Mouse (Mus musculus): ENCODE results near the gene Filip1l. TPM values are rescaled to one million over a fixed set of nuclear protein-coding genes. Genes with fewer than 3 reads are reported as not detected.

Filip1l gene
- polyA plus RNA-seq, 1 experiment: 15.1 TPM

- peaks cover 5% of the 10 kb centered on the region; the same call in 1 of the 2 replicates for H3K4me1 ChIP-seq (ENCODE audit: control insufficient read depth, insufficient read depth, low read length)
Measured at GRCm38 (mm10) chr16:57366141-57366540, 13.2 kb downstream of the Filip1l start.

GRCm38 (mm10) chr16:57366941-57367694 lies 14.2 kb downstream of the Filip1l start:
- no peak overlapping the region for H3K4me3 ChIP-seq (replicated peaks; ENCODE audit: extremely low read depth, low read depth, low read length)
- WGBS: 60% methylated on average over 18 of the region's 18 CpGs
- DNase-seq: no peak
- no peak for TF ChIP-seq POLR2A (IDR thresholded peaks at IDR 0.05; ENCODE audit: borderline replicate concordance, extremely low read depth, low read depth, low read length)
- no peak for TF ChIP-seq CTCF (IDR thresholded peaks at IDR 0.05; ENCODE audit: insufficient read depth, low read length)
- peaks cover 5% of the 10 kb centered on the region; the same call in 1 of the 2 replicates for H3K4me1 ChIP-seq (ENCODE audit: control insufficient read depth, insufficient read depth, low read length)

More at GRCm38 (mm10) chr16:57366141-57366540, 13.2 kb downstream of the Filip1l start:
- no peak for DNase-seq
- TF ChIP-seq CTCF (IDR thresholded peaks at IDR 0.05; ENCODE audit: insufficient read depth, low read length) (no peak), POLR2A (IDR thresholded peaks at IDR 0.05; ENCODE audit: borderline replicate concordance, extremely low read depth, low read depth, low read length) (no peak)
- H3K4me3 ChIP-seq (replicated peaks; ENCODE audit: extremely low read depth, low read depth, low read length): no peak overlapping the region
- WGBS: 83% methylated on average over 6 of the region's 6 CpGs

GRCm38 (mm10) chr16:57369846-57370496 lies 17.1 kb downstream of the Filip1l start:
- Histone ChIP-seq H3K4me3 (replicated peaks; ENCODE audit: extremely low read depth, low read depth, low read length) (no peak overlapping the region), H3K4me1 (ENCODE audit: control insufficient read depth, insufficient read depth, low read length) (no peaks in the 10 kb centered on the region)
- WGBS: 61% methylated on average over 8 of the region's 8 CpGs
- no peak for DNase-seq
- no peak for TF ChIP-seq POLR2A (IDR thresholded peaks at IDR 0.05; ENCODE audit: borderline replicate concordance, extremely low read depth, low read depth, low read length)
- no peak for TF ChIP-seq CTCF (IDR thresholded peaks at IDR 0.05; ENCODE audit: insufficient read depth, low read length)

GRCm38 (mm10) chr16:57372156-57372555 lies 19.3 kb downstream of the Filip1l start:
- 83% methylated on average over 3 of the region's 3 CpGs for WGBS
- Histone ChIP-seq H3K4me3 (replicated peaks; ENCODE audit: extremely low read depth, low read depth, low read length) (no peak overlapping the region), H3K4me1 (ENCODE audit: control insufficient read depth, insufficient read depth, low read length) (no peaks in the 10 kb centered on the region)
- TF ChIP-seq CTCF (IDR thresholded peaks at IDR 0.05; ENCODE audit: insufficient read depth, low read length): no peak
- TF ChIP-seq POLR2A (IDR thresholded peaks at IDR 0.05; ENCODE audit: borderline replicate concordance, extremely low read depth, low read depth, low read length): no peak
- DNase-seq: no peak

- H3K4me1 ChIP-seq (ENCODE audit: control insufficient read depth, insufficient read depth, low read length): no peaks in the 10 kb centered on the region
- WGBS: 87% methylated on average over 7 of the region's 7 CpGs
Measured at GRCm38 (mm10) chr16:57375248-57375837, 22.4 kb downstream of the Filip1l start.

GRCm38 (mm10) chr16:57378631-57379330 lies 25.9 kb downstream of the Filip1l start:
- no peak overlapping the region for H3K4me3 ChIP-seq (replicated peaks; ENCODE audit: extremely low read depth, low read depth, low read length)
- H3K4me1 ChIP-seq (ENCODE audit: control insufficient read depth, insufficient read depth, low read length): no peaks in the 10 kb centered on the region
- DNase-seq: no peak
- 75% methylated on average over 9 of the region's 9 CpGs for WGBS
- TF ChIP-seq CTCF (IDR thresholded peaks at IDR 0.05; ENCODE audit: insufficient read depth, low read length): no peak
- no peak for TF ChIP-seq POLR2A (IDR thresholded peaks at IDR 0.05; ENCODE audit: borderline replicate concordance, extremely low read depth, low read depth, low read length)

More at GRCm38 (mm10) chr16:57375248-57375837, 22.4 kb downstream of the Filip1l start:
- no peak for TF ChIP-seq POLR2A (IDR thresholded peaks at IDR 0.05; ENCODE audit: borderline replicate concordance, extremely low read depth, low read depth, low read length)
- no peak for TF ChIP-seq CTCF (IDR thresholded peaks at IDR 0.05; ENCODE audit: insufficient read depth, low read length)
- no peak overlapping the region for H3K4me3 ChIP-seq (replicated peaks; ENCODE audit: extremely low read depth, low read depth, low read length)
- no peak for DNase-seq

GRCm38 (mm10) chr16:57383266-57383971 lies 30.5 kb downstream of the Filip1l start:
- DNase-seq: no peak
- H3K4me3 ChIP-seq (replicated peaks; ENCODE audit: extremely low read depth, low read depth, low read length): no peak overlapping the region
- WGBS: 57% methylated on average over 8 of the region's 8 CpGs
- no peaks in the 10 kb centered on the region for H3K4me1 ChIP-seq (ENCODE audit: control insufficient read depth, insufficient read depth, low read length)
- TF ChIP-seq POLR2A (IDR thresholded peaks at IDR 0.05; ENCODE audit: borderline replicate concordance, extremely low read depth, low read depth, low read length) (no peak), CTCF (IDR thresholded peaks at IDR 0.05; ENCODE audit: insufficient read depth, low read length) (no peak)

- Histone ChIP-seq H3K4me3 (replicated peaks; ENCODE audit: extremely low read depth, low read depth, low read length) (no peak overlapping the region), H3K4me1 (ENCODE audit: control insufficient read depth, insufficient read depth, low read length) (no peaks in the 10 kb centered on the region)
- TF ChIP-seq CTCF (IDR thresholded peaks at IDR 0.05; ENCODE audit: insufficient read depth, low read length) (no peak), POLR2A (IDR thresholded peaks at IDR 0.05; ENCODE audit: borderline replicate concordance, extremely low read depth, low read depth, low read length) (no peak)
- WGBS: 84% methylated on average over 2 of the region's 2 CpGs
- DNase-seq: no peak
Measured at GRCm38 (mm10) chr16:57384274-57384673, 31.4 kb downstream of the Filip1l start.

Measured in lung, adult 2 months (tissue).